Mouse (Mus musculus) intestine, embryonic 16.5 days (tissue): ENCODE results near the gene Myb. TPM values are rescaled to one million over a fixed set of nuclear protein-coding genes. Genes with fewer than 3 reads are reported as not detected.

ENCODE experiments used
- ATAC-seq: fragments of 200-750 bp; cut with Nextera tagmentation; 2 replicates; pipeline ENCODE4 v1.8.0; 2017; ENCODE audit warnings: moderate TSS enrichment, moderate library complexity
- H3K27ac ChIP-seq: fragments of 300-500 bp; sonication (generic); 2 replicates; pipeline ENCODE4 v1.5.1; 2014; ENCODE audit warnings: mild to moderate bottlenecking, low read length
- H3K27me3 ChIP-seq: fragments of 300-500 bp; sonication (generic); replicated peaks from 2 replicates; pipeline ENCODE4 v1.6.1; 2014; ENCODE audit warnings: low read length, control low read depth, mixed read lengths; ENCODE audit not compliant: control insufficient read depth, insufficient read depth
- H3K36me3 ChIP-seq: fragments of 300-500 bp; sonication (generic); 2 replicates; pipeline ENCODE4 v1.6.1; 2014; ENCODE audit warnings: low read length, control low read depth; ENCODE audit not compliant: control insufficient read depth, insufficient read depth
- H3K4me1 ChIP-seq: fragments of 300-500 bp; sonication (generic); 2 replicates; pipeline ENCODE4 v1.6.1; 2014; ENCODE audit warnings: low read length, control low read depth, mixed read lengths; ENCODE audit not compliant: control insufficient read depth, insufficient read depth
- H3K4me2 ChIP-seq: fragments of 300-500 bp; sonication (generic); 2 replicates; pipeline ENCODE4 v1.6.1; 2014; ENCODE audit warnings: low read depth, low read length, control low read depth
- H3K4me3 ChIP-seq: fragments of 300-500 bp; sonication (generic); 2 replicates; pipeline ENCODE4 v1.5.1; 2014; ENCODE audit warnings: mild to moderate bottlenecking, low read length
- H3K9ac ChIP-seq: fragments of 300-500 bp; sonication (generic); 2 replicates; pipeline ENCODE4 v1.6.1; 2014; ENCODE audit warnings: low read depth, low read length
- H3K9me3 ChIP-seq: fragments of 300-500 bp; sonication (generic); 2 replicates; pipeline ENCODE4 v1.6.1; 2016; ENCODE audit warnings: low read length, control low read depth; ENCODE audit not compliant: control insufficient read depth
- WGBS: fragments of 180-500 bp; shearing (Covaris S2); extraction: QIAGEN DNeasy Blood & Tissue Kit; methylation state at CpG from one replicate; pipeline ENCODE4 v1.1.7; 2014; 5-methylcytosine and 5-hydroxymethylcytosine counted together
- polyA plus RNA-seq: library from polyadenylated mRNA; unstranded; fragments of >200 nt; fragmentation: Nextera tagmentation; extraction: Ambion mirVana; gene quantifications from 2 replicates; pipeline ENCODE4 v1.2.1, GENCODE M21; 2015

Gene Myb
- polyA plus RNA-seq, 1 experiment from 2014 or later = 5.2 TPM

GRCm38 (mm10) chr10:21082447-21082846 lies 78.3 kb downstream of the Myb start:
- H3K9ac ChIP-seq = no peak overlapping the region
- H3K27me3 ChIP-seq = no peaks in the 10 kb centered on the region
- H3K36me3 ChIP-seq = no peaks in the 10 kb centered on the region
- H3K4me2 ChIP-seq = no peak overlapping the region
- 78% methylated on average over 8 of the region's 8 CpGs for WGBS
- H3K4me1 ChIP-seq = 0 out of 2 replicates have a peak, but pooled peaks cover 4% of the 10 kb centered on the region
- H3K27ac ChIP-seq = no peak overlapping the region
- H3K4me3 ChIP-seq = no peak overlapping the region
- ATAC-seq = no peak
- H3K9me3 ChIP-seq = no peaks in the 10 kb centered on the region

- H3K27me3 ChIP-seq = no peaks in the 10 kb centered on the region
- no peaks in the 10 kb centered on the region for H3K9me3 ChIP-seq
- no peaks in the 10 kb centered on the region for H3K4me1 ChIP-seq
- ATAC-seq = no peak
- no peak overlapping the region for H3K4me3 ChIP-seq
- H3K4me2 ChIP-seq = no peak overlapping the region
- no peaks in the 10 kb centered on the region for H3K36me3 ChIP-seq
- H3K27ac ChIP-seq = no peak overlapping the region
- WGBS = 65% methylated on average over 14 of the region's 14 CpGs
- H3K9ac ChIP-seq = no peak overlapping the region
Measured at GRCm38 (mm10) chr10:21077151-21077719, 83.5 kb downstream of the Myb start.

GRCm38 (mm10) chr10:21076731-21077130 lies 84.1 kb downstream of the Myb start:
- 87% methylated on average over 7 of the region's 7 CpGs for WGBS
- no peak for ATAC-seq

GRCm38 (mm10) chr10:21076137-21076536 lies 84.6 kb downstream of the Myb start:
- no peaks in the 10 kb centered on the region for H3K4me1 ChIP-seq
- no peaks in the 10 kb centered on the region for H3K27me3 ChIP-seq
- H3K4me2 ChIP-seq = no peak overlapping the region
- no peaks in the 10 kb centered on the region for H3K36me3 ChIP-seq
- H3K4me3 ChIP-seq = no peak overlapping the region
- 98% methylated on average over 1 of the region's 1 CpGs for WGBS
- no peak overlapping the region for H3K9ac ChIP-seq
- no peak overlapping the region for H3K27ac ChIP-seq
- no peaks in the 10 kb centered on the region for H3K9me3 ChIP-seq
- ATAC-seq = no peak

More at GRCm38 (mm10) chr10:21076731-21077130, 84.1 kb downstream of the Myb start:
- Histone ChIP-seq H3K9me3 (no peaks in the 10 kb centered on the region), H3K27me3 (no peaks in the 10 kb centered on the region), H3K4me2 (no peak overlapping the region), H3K4me1 (no peaks in the 10 kb centered on the region), H3K9ac (no peak overlapping the region), H3K36me3 (no peaks in the 10 kb centered on the region), H3K4me3 (no peak overlapping the region), H3K27ac (no peak overlapping the region)

Other genes starting within 250 kb of the Myb start
- 5.0 and 5.8 TPM in 2 replicates for gene Ahi1, start 208.4 kb downstream of the Myb start, polyA plus RNA-seq
- 78.7 and 80.0 TPM in 2 replicates for gene Hbs1l, start 135.0 kb upstream of the Myb start, polyA plus RNA-seq
- gene Aldh8a1, start 216.3 kb upstream of the Myb start, polyA plus RNA-seq = 0.24 and 1.1 TPM in 2 replicates